Mouse (Mus musculus) embryonic facial prominence, embryonic 10.5 days (tissue): ENCODE results near the gene Bahcc1. TPM values are rescaled to one million over a fixed set of nuclear protein-coding genes. Genes with fewer than 3 reads are reported as not detected.

Source experiments
- DNase-seq: peaks from one replicate; pipeline ENCODE4 v3.0.0-alpha.2; 2017; ENCODE audit warnings: low spot score
- H3K27ac ChIP-seq: fragments of 300-500 bp; sonication (generic); replicated peaks from 2 replicates; pipeline ENCODE4 v1.5.1; 2016; ENCODE audit warnings: mild to moderate bottlenecking
- H3K27me3 ChIP-seq: fragments of 300-500 bp; sonication (generic); replicated peaks from 2 replicates; pipeline ENCODE4 v1.6.1; 2016; ENCODE audit warnings: low read depth, mild to moderate bottlenecking; ENCODE audit not compliant: poor library complexity, severe bottlenecking
- H3K36me3 ChIP-seq: fragments of 300-500 bp; sonication (generic); replicated peaks from 2 replicates; pipeline ENCODE4 v1.6.1; 2016; ENCODE audit warnings: mild to moderate bottlenecking, moderate library complexity
- H3K4me1 ChIP-seq: fragments of 300-500 bp; sonication (generic); 2 replicates; pipeline ENCODE4 v1.6.1; 2016
- H3K4me3 ChIP-seq: fragments of 300-500 bp; sonication (generic); 2 replicates; pipeline ENCODE4 v1.5.1; 2016; ENCODE audit warnings: mild to moderate bottlenecking, moderate library complexity
- H3K9me3 ChIP-seq: fragments of 300-500 bp; sonication (generic); 2 replicates; pipeline ENCODE4 v1.6.1; 2016; ENCODE audit warnings: mild to moderate bottlenecking
- WGBS: fragments of 180-500 bp; shearing (Covaris S2); methylation state at CpG from one replicate; pipeline ENCODE4 v1.1.7; 2016; 5-methylcytosine and 5-hydroxymethylcytosine counted together
- polyA plus RNA-seq: library from polyadenylated mRNA; unstranded; fragments of >200 nt; fragmentation: Nextera tagmentation; extraction: Ambion mirVana; gene quantifications from 2 replicates; pipeline ENCODE4 v1.2.1, GENCODE M21; 2016

Gene Bahcc1
- polyA plus RNA-seq, 1 experiment from 2014 or later, result 18.4 TPM

GRCm38 (mm10) chr11:120264008-120264407 lies 31.3 kb downstream of the Bahcc1 start:
- H3K9me3 ChIP-seq, result no peaks in the 10 kb centered on the region
- no peak for DNase-seq
- H3K4me3 ChIP-seq, result no peak overlapping the region
- 59% methylated on average over 6 of the region's 6 CpGs for WGBS
- no peaks in the 10 kb centered on the region for H3K27me3 ChIP-seq
- H3K27ac ChIP-seq, result peak overlapping the region; percentile 54
- peaks cover 98% of the 10 kb centered on the region for H3K36me3 ChIP-seq
- peaks cover 97% of the 10 kb centered on the region for H3K4me1 ChIP-seq

- peak; percentile 34 for DNase-seq
- Histone ChIP-seq H3K4me1 (peaks cover 94% of the 10 kb centered on the region), H3K4me3 (no peak overlapping the region), H3K27ac (peak overlapping the region; percentile 40; the same call in 1 of the 2 replicates), H3K27me3 (no peaks in the 10 kb centered on the region), H3K36me3 (peaks cover 98% of the 10 kb centered on the region), H3K9me3 (no peaks in the 10 kb centered on the region)
- WGBS, result 74% methylated on average over 5 of the region's 5 CpGs
Measured at GRCm38 (mm10) chr11:120265458-120265857, 32.7 kb downstream of the Bahcc1 start.

DNA sequence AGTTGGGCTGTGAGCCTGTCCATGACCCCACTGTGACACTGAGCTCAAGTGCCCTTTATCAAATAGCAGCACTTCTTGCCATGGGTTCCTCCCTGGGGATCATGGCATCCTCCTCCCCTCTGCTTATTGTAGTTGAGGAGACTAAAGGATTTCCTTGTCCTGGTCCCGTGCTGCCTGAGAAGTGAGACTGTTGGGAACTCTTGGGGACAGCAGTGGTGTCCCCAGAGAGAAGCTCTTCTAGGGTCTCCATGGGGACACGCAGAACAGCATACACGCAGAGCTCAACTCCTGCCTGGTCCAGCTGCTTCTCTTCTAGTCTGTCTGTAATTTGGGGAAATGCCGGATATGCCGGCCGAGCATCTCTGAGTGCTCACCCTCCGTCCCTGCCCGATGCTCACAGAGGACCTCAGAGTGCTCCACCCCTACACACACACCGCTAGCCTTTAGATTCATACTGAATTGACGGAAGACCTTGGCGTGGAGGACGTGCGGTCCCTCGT lies 33.6 kb downstream of the Bahcc1 start:
- no peak for DNase-seq
- Histone ChIP-seq H3K4me1 (peaks cover 85% of the 10 kb centered on the region), H3K9me3 (no peaks in the 10 kb centered on the region), H3K27ac (peak overlapping the region; percentile 40; the same call in 1 of the 2 replicates), H3K4me3 (0 out of 2 replicates have a peak overlapping the region, but pooled peaks have one; percentile 3), H3K27me3 (no peaks in the 10 kb centered on the region), H3K36me3 (peaks cover 98% of the 10 kb centered on the region)
- 92% methylated on average over 14 of the region's 14 CpGs for WGBS

GRCm38 (mm10) chr11:120267274-120267673 lies 34.5 kb downstream of the Bahcc1 start:
- H3K4me3 ChIP-seq, result no peak overlapping the region
- peaks cover 98% of the 10 kb centered on the region for H3K36me3 ChIP-seq
- no peaks in the 10 kb centered on the region for H3K9me3 ChIP-seq
- H3K4me1 ChIP-seq, result peaks cover 76% of the 10 kb centered on the region
- DNase-seq, result no peak
- WGBS, result 93% methylated on average over 2 of the region's 2 CpGs
- H3K27me3 ChIP-seq, result no peaks in the 10 kb centered on the region
- 0 out of 2 replicates have a peak overlapping the region, but pooled peaks have one; percentile 5 for H3K27ac ChIP-seq

GRCm38 (mm10) chr11:120267676-120268075 lies 34.9 kb downstream of the Bahcc1 start:
- no peak overlapping the region for H3K4me3 ChIP-seq
- H3K27ac ChIP-seq, result peak overlapping the region; percentile 5; the same call in 1 of the 2 replicates
- peaks cover 98% of the 10 kb centered on the region for H3K36me3 ChIP-seq
- DNase-seq, result no peak
- 65% methylated on average over 3 of the region's 3 CpGs for WGBS
- H3K4me1 ChIP-seq, result peaks cover 72% of the 10 kb centered on the region
- no peaks in the 10 kb centered on the region for H3K9me3 ChIP-seq
- H3K27me3 ChIP-seq, result no peaks in the 10 kb centered on the region

DNA sequence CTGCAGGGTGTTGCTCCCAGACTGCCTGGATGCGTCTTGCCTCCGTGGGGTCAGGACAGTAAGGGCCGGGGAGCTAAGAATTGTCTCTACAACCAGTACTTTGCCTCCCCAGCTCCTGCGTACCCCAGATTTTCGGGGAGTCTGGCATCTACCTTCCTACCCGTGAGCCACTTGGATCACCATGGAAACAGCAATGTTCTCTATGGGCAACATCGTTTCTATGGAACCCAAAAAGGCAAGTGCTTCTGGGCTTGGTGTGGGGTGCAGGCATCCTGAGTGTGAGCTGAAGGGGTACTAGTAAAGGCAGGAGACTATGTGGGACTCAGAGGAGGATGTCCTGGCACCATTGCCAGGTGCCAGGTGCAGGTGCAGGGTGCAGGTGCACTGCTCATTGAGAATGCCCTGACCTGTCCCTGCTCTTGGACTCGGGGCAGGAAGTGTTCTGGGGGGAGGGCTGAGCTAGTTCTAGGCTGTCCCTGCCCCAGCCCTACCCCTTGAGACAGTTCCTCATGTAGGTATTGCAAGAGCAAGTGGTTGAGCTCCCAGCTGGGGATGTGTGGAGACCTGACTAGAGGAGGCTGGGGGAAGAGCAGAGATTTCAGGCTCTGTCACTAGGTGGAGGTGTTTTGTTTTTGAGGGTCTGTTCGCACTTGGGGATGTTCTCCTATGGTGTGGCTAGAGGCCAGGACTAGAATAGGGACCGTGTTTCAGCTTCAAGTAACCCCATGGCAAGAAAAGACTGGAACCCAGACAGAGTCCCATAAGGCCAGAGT lies 35.6 kb downstream of the Bahcc1 start:
- H3K27me3 ChIP-seq, result no peaks in the 10 kb centered on the region
- H3K27ac ChIP-seq, result 0 out of 2 replicates have a peak overlapping the region, but pooled peaks have one; percentile 5
- H3K4me1 ChIP-seq, result peaks cover 73% of the 10 kb centered on the region
- DNase-seq, result no peak
- no peaks in the 10 kb centered on the region for H3K9me3 ChIP-seq
- WGBS, result 85% methylated on average over 10 of the region's 10 CpGs
- H3K4me3 ChIP-seq, result no peak overlapping the region
- H3K36me3 ChIP-seq, result peaks cover 98% of the 10 kb centered on the region

DNA sequence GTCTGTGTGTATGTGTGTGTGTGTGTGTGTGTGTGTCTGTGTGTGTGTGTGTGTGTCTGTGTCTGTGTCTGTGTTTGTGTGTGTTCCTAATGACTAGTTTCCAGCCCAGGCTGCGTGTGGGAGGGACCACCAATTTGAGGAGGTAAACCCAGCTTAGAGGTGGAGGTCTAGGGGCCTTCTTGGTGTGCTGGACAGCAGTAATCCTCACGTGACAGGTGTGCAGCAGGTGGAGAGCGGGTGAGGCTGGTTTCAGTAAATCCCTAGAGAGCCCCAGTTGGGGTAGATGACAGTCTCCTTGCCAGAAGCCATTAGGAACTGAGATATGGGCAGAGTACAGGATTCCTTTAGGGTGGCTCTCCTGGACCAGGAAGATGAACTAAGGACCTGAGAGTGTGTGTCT lies 36.3 kb downstream of the Bahcc1 start:
- H3K4me3 ChIP-seq, result 0 out of 2 replicates have a peak overlapping the region, but pooled peaks have one; percentile 13
- 0 out of 2 replicates have a peak overlapping the region, but pooled peaks have one; percentile 0 for H3K27ac ChIP-seq
- DNase-seq, result no peak
- H3K27me3 ChIP-seq, result no peaks in the 10 kb centered on the region
- peaks cover 70% of the 10 kb centered on the region for H3K4me1 ChIP-seq
- WGBS, result 84% methylated on average over 3 of the region's 3 CpGs
- H3K9me3 ChIP-seq, result no peaks in the 10 kb centered on the region
- peaks cover 98% of the 10 kb centered on the region for H3K36me3 ChIP-seq

GRCm38 (mm10) chr11:120269498-120270104 lies 36.9 kb downstream of the Bahcc1 start:
- Histone ChIP-seq H3K4me1 (peaks cover 64% of the 10 kb centered on the region), H3K9me3 (no peaks in the 10 kb centered on the region), H3K36me3 (peaks cover 98% of the 10 kb centered on the region), H3K4me3 (peak overlapping the region; percentile 13; the same call in 1 of the 2 replicates), H3K27me3 (no peaks in the 10 kb centered on the region), H3K27ac (0 out of 2 replicates have a peak overlapping the region, but pooled peaks have one; percentile 6)
- no peak for DNase-seq
- 46% methylated on average over 8 of the region's 8 CpGs for WGBS

GRCm38 (mm10) chr11:120279335-120279734 lies 46.6 kb downstream of the Bahcc1 start:
- Histone ChIP-seq H3K27me3 (no peaks in the 10 kb centered on the region), H3K4me1 (peaks cover 44% of the 10 kb centered on the region), H3K9me3 (no peaks in the 10 kb centered on the region), H3K36me3 (peaks cover 100% of the 10 kb centered on the region), H3K4me3 (no peak overlapping the region; the same call in 1 of the 2 replicates), H3K27ac (no peak overlapping the region; the same call in 1 of the 2 replicates)
- WGBS, result 86% methylated on average over 11 of the region's 11 CpGs
- no peak for DNase-seq

- peak; percentile 68 for DNase-seq
- Histone ChIP-seq H3K36me3 (peaks cover 100% of the 10 kb centered on the region), H3K4me3 (no peak overlapping the region), H3K27me3 (no peaks in the 10 kb centered on the region), H3K27ac (peak overlapping the region; percentile 72), H3K4me1 (peaks cover 44% of the 10 kb centered on the region), H3K9me3 (no peaks in the 10 kb centered on the region)
- 66% methylated on average over 25 of the region's 25 CpGs for WGBS
Measured at GRCm38 (mm10) chr11:120280281-120280773, 47.6 kb downstream of the Bahcc1 start.

DNA sequence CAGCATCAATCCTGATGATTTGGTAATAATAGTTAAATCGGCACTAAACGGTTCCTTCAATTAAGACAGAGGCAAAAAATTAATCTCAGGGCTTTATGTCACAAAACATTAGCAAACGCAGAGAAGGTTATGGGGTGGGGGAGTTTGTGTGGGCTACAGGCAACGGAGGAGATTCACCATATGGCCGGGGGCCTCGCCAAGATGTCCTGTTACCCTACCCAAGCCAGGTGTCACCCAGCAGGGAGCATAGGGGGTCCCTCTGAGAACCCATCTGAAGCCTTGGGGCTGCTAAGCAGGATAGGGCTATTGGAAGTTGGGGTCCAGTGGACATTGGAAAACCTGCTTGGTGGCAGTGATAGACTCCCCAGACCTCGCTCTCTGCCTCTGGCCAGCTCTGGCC lies 48.0 kb downstream of the Bahcc1 start:
- Histone ChIP-seq H3K9me3 (no peaks in the 10 kb centered on the region), H3K4me3 (peak overlapping the region; percentile 31; the same call in 1 of the 2 replicates), H3K27ac (peak overlapping the region; percentile 72), H3K27me3 (no peaks in the 10 kb centered on the region), H3K36me3 (peaks cover 100% of the 10 kb centered on the region), H3K4me1 (peaks cover 44% of the 10 kb centered on the region)
- WGBS, result 79% methylated on average over 7 of the region's 7 CpGs
- no peak for DNase-seq

- peaks cover 44% of the 10 kb centered on the region for H3K4me1 ChIP-seq
- peaks cover 100% of the 10 kb centered on the region for H3K36me3 ChIP-seq
- DNase-seq, result peak; percentile 56
- peak overlapping the region; percentile 31 for H3K4me3 ChIP-seq
- WGBS, result 44% methylated on average over 3 of the region's 3 CpGs
- no peaks in the 10 kb centered on the region for H3K9me3 ChIP-seq
- H3K27ac ChIP-seq, result peak overlapping the region; percentile 72
- H3K27me3 ChIP-seq, result no peaks in the 10 kb centered on the region
Measured at GRCm38 (mm10) chr11:120281197-120281596, 48.5 kb downstream of the Bahcc1 start.
